Mouse (Mus musculus) thymus, adult 2 months (tissue): Measurements from ENCODE around the gene Tbc1d24. TPM values are rescaled to one million over a fixed set of nuclear protein-coding genes. Genes with fewer than 3 reads are reported as not detected.

Experiments used
- DNase-seq: peaks from one replicate; pipeline ENCODE4 v3.0.0; 2021
- H3K27ac ChIP-seq: fragments of 200-500 bp; 2 replicates; pipeline ENCODE4 v1.5.1; 2012; ENCODE audit warnings: low read length, control low read depth; ENCODE audit not compliant: control insufficient read depth, insufficient read depth
- H3K27me3 ChIP-seq: fragments of 200-500 bp; 2 replicates; pipeline ENCODE4 v1.6.1; 2012; ENCODE audit warnings: mild to moderate bottlenecking, low read length, moderate library complexity, mixed read lengths; ENCODE audit not compliant: control insufficient read depth, insufficient read depth
- H3K36me3 ChIP-seq: fragments of 200-500 bp; 2 replicates; pipeline ENCODE4 v1.6.1; 2012; ENCODE audit warnings: mild to moderate bottlenecking, low read length, moderate library complexity; ENCODE audit not compliant: control insufficient read depth, insufficient read depth
- H3K4me1 ChIP-seq: fragments of 200-500 bp; replicated peaks from 2 replicates; pipeline ENCODE4 v1.6.1; 2012; ENCODE audit warnings: low read length; ENCODE audit not compliant: control insufficient read depth, insufficient read depth
- H3K4me3 ChIP-seq: fragments of 200-500 bp; 2 replicates; pipeline ENCODE4 v1.5.1; 2012; ENCODE audit warnings: mild to moderate bottlenecking, low read length, control low read depth, moderate library complexity; ENCODE audit not compliant: control insufficient read depth, insufficient read depth
- CTCF ChIP-seq: fragments of 200-500 bp; IDR thresholded peaks from 2 replicates; pipeline ENCODE4 v1.5.1; 2012; ENCODE audit warnings: mild to moderate bottlenecking, control low read depth, low read length, moderate library complexity, borderline replicate concordance; ENCODE audit not compliant: control insufficient read depth, poor library complexity, insufficient read depth; ENCODE audit errors: extremely low read depth
- POLR2A ChIP-seq: fragments of 200-500 bp; IDR thresholded peaks from 2 replicates; pipeline ENCODE4 v1.6.1; 2012; ENCODE audit warnings: mild to moderate bottlenecking, low read length, control low read depth, moderate library complexity; ENCODE audit not compliant: control insufficient read depth, poor library complexity, insufficient read depth; ENCODE audit errors: extremely low read depth
- WGBS: fragments of 180-500 bp; shearing (Covaris S2); methylation state at CpG from one replicate; pipeline ENCODE4 v1.1.7; 2018; 5-methylcytosine and 5-hydroxymethylcytosine counted together
- polyA plus RNA-seq: library from polyadenylated mRNA; depleted of rRNA; stranded (reverse); fragments of >200 nt; gene quantifications from 2 replicates; pipeline ENCODE4 v1.2.3, GENCODE M21; 2012

Tbc1d24 gene
- polyA plus RNA-seq, 1 experiment, result 14.5 TPM

GRCm38 (mm10) chr17:24192848-24193247 is 12.5 kb downstream of the Tbc1d24 start:
- Histone ChIP-seq H3K4me1 (peaks cover 3% of the 10 kb centered on the region; the same call in 1 of the 2 replicates), H3K27ac (no peak overlapping the region), H3K27me3 (no peaks in the 10 kb centered on the region), H3K4me3 (no peak overlapping the region), H3K36me3 (no peaks in the 10 kb centered on the region)
- WGBS, result 35% methylated on average over 8 of the region's 8 CpGs
- no peak for TF ChIP-seq CTCF
- TF ChIP-seq POLR2A, result no peak
- no peak for DNase-seq

GRCm38 (mm10) chr17:24191481-24191880 is 13.9 kb downstream of the Tbc1d24 start:
- no peak overlapping the region for H3K27ac ChIP-seq

DNA sequence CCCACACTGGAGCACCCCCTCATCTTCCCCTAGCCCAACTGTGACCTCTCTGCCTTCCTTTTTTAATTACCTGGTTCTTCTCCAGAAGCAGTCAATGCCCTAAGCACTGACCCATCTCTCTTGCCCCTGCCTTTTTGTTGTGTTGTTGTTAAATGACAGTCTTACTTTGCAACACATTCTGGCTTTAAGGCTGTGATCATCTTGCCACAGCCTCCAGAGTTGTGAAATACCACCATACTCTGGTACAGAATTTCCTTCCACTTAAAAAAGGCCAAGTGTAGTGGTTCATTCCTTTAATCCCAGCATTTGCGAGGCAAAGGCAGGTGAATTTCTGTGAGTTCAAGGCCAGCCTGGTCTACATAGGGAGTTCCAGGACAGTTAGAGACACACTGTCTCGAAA is 14.4 kb downstream of the Tbc1d24 start:
- Histone ChIP-seq H3K27ac (no peak overlapping the region), H3K4me1 (peaks cover 3% of the 10 kb centered on the region; the same call in 1 of the 2 replicates), H3K27me3 (no peaks in the 10 kb centered on the region), H3K4me3 (no peak overlapping the region), H3K36me3 (no peaks in the 10 kb centered on the region)
- DNase-seq, result no peak
- no peak for TF ChIP-seq CTCF
- no peak for TF ChIP-seq POLR2A
- 87% methylated on average over 2 of the region's 2 CpGs for WGBS

More at GRCm38 (mm10) chr17:24191481-24191880, 13.9 kb downstream of the Tbc1d24 start:
- peaks cover 3% of the 10 kb centered on the region; the same call in 1 of the 2 replicates for H3K4me1 ChIP-seq
- no peak for DNase-seq
- H3K27me3 ChIP-seq, result no peaks in the 10 kb centered on the region
- no peak overlapping the region for H3K4me3 ChIP-seq
- TF ChIP-seq CTCF, result no peak
- TF ChIP-seq POLR2A, result no peak
- WGBS, result 92% methylated on average over 4 of the region's 4 CpGs
- no peaks in the 10 kb centered on the region for H3K36me3 ChIP-seq

DNA sequence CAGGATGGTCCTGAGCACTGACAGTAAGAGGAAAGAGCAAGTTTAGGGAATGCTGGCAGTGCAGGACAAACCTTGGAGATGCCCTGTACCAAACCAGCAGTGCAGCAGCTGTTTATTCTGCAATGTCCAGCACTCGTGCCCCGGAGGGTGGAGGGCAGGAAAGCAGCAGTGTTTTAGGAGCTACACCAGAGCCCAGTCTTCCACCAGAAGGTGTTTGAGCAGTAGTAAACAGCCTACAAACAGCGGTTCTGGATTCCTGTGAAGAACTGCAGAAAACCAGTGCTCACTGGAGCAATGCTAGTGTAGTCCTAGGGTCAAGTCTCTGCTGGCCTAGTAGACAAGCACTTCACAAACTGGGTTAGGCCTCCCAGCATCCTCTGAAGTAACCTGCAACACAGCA is 31.1 kb downstream of the Tbc1d24 start:
- H3K27ac ChIP-seq, result no peak overlapping the region
- H3K4me3 ChIP-seq, result no peak overlapping the region
- DNase-seq, result no peak
- no peak for TF ChIP-seq CTCF
- TF ChIP-seq POLR2A, result no peak
- no peaks in the 10 kb centered on the region for H3K36me3 ChIP-seq
- 90% methylated on average over 3 of the region's 3 CpGs for WGBS
- H3K4me1 ChIP-seq, result peaks cover 6% of the 10 kb centered on the region
- H3K27me3 ChIP-seq, result no peaks in the 10 kb centered on the region

DNA sequence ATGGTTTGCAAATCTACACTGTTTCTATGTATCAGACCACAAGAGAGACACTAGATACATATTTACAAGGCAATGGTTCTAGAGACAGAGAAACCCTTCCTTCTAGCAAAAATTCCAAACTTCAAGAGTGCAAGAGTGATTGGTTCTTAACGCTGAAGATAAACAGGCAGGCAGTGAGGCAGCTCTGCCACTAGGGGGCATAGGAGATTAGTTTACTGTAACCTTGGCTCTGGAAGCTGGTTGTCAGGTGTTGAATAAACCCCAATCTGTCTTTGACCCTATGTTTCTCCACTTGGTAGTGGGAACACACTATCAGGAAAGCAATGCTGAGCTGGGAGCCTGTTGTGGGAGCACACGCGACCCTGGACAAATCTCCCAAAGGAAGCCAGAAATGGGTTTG is 31.9 kb downstream of the Tbc1d24 start:
- no peak overlapping the region for H3K27ac ChIP-seq
- no peak overlapping the region for H3K4me3 ChIP-seq
- no peaks in the 10 kb centered on the region for H3K36me3 ChIP-seq
- peak; percentile 66 for DNase-seq
- H3K4me1 ChIP-seq, result peaks cover 9% of the 10 kb centered on the region
- TF ChIP-seq POLR2A (no peak), CTCF (no peak)
- H3K27me3 ChIP-seq, result no peaks in the 10 kb centered on the region
- 11% methylated on average over 3 of the region's 3 CpGs for WGBS

GRCm38 (mm10) chr17:24171738-24172137 is 33.6 kb downstream of the Tbc1d24 start:
- peaks cover 17% of the 10 kb centered on the region for H3K4me1 ChIP-seq
- no peak for DNase-seq
- no peak overlapping the region; the same call in 1 of the 2 replicates for H3K27ac ChIP-seq

DNA sequence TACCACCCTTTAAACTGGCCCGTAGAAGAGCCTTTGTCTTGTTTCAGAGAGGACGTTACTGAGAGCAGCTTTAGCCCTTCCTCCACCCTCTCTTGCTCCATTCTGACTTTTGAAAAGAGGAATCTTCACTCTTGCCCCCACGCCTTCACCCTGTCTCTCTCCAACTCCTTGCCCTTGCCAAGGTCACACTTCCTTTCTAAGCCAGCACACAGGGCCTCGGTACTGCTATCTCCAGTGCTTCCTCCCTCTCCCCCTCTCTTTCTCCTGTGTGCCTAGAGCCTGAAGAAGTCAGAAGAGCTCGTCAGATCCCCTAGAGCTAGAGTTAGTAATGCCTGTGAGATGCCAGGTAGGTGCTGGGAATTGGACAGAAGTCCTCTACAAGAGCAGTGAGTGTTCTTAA is 34.6 kb downstream of the Tbc1d24 start:
- Histone ChIP-seq H3K36me3 (peaks cover 6% of the 10 kb centered on the region; the same call in 1 of the 2 replicates), H3K27me3 (no peaks in the 10 kb centered on the region), H3K27ac (no peak overlapping the region; the same call in 1 of the 2 replicates), H3K4me3 (no peak overlapping the region), H3K4me1 (peaks cover 17% of the 10 kb centered on the region)
- 72% methylated on average over 5 of the region's 5 CpGs for WGBS
- no peak for TF ChIP-seq CTCF
- no peak for TF ChIP-seq POLR2A
- no peak for DNase-seq

More at GRCm38 (mm10) chr17:24171738-24172137, 33.6 kb downstream of the Tbc1d24 start:
- H3K4me3 ChIP-seq, result no peak overlapping the region
- no peak for TF ChIP-seq POLR2A
- TF ChIP-seq CTCF, result no peak
- peaks cover 5% of the 10 kb centered on the region; the same call in 1 of the 2 replicates for H3K36me3 ChIP-seq
- 89% methylated on average over 4 of the region's 4 CpGs for WGBS
- H3K27me3 ChIP-seq, result no peaks in the 10 kb centered on the region

GRCm38 (mm10) chr17:24170125-24170524 is 35.2 kb downstream of the Tbc1d24 start:
- 62% methylated on average over 3 of the region's 3 CpGs for WGBS
- Histone ChIP-seq H3K27me3 (no peaks in the 10 kb centered on the region), H3K4me3 (no peak overlapping the region), H3K27ac (peak overlapping the region; percentile 41; the same call in 1 of the 2 replicates), H3K4me1 (peaks cover 17% of the 10 kb centered on the region), H3K36me3 (peaks cover 6% of the 10 kb centered on the region; the same call in 1 of the 2 replicates)
- TF ChIP-seq CTCF, result no peak
- no peak for TF ChIP-seq POLR2A
- DNase-seq, result no peak
